Mouse (Mus musculus) MN1 (cell line): ENCODE results near the gene Ppt1.
A peak's percentile ranks its signal among the peaks of the same experiment; 100 is the strongest.

Experiments used
- DNase-seq: peaks from one replicate; pipeline ENCODE4 v3.0.0-alpha.2; 2016; ENCODE audit warnings: low spot score

Gene Ppt1

GRCm38 (mm10) chr4:122870741-122871140 lies 34.7 kb downstream of the Ppt1 start:
- no peak for DNase-seq

GRCm38 (mm10) chr4:122871269-122871668 lies 35.2 kb downstream of the Ppt1 start:
- DNase-seq = no peak

GRCm38 (mm10) chr4:122871989-122872388 lies 35.9 kb downstream of the Ppt1 start:
- no peak for DNase-seq

GRCm38 (mm10) chr4:122873003-122873402 lies 37.0 kb downstream of the Ppt1 start:
- no peak for DNase-seq

GRCm38 (mm10) chr4:122873512-122873911 lies 37.5 kb downstream of the Ppt1 start:
- no peak for DNase-seq

- DNase-seq = no peak
Observed at GRCm38 (mm10) chr4:122878333-122879070, 42.5 kb downstream of the Ppt1 start.

- DNase-seq = no peak
Observed at GRCm38 (mm10) chr4:122882544-122882943, 46.5 kb downstream of the Ppt1 start.

- DNase-seq = no peak
Observed at GRCm38 (mm10) chr4:122883294-122883693, 47.3 kb downstream of the Ppt1 start.

GRCm38 (mm10) chr4:122884051-122884450 lies 48.0 kb downstream of the Ppt1 start:
- no peak for DNase-seq

GRCm38 (mm10) chr4:122884481-122885340 lies 48.7 kb downstream of the Ppt1 start:
- DNase-seq = peak; percentile 23

- peak; percentile 94 for DNase-seq
Observed at GRCm38 (mm10) chr4:122885768-122886578, 49.9 kb downstream of the Ppt1 start, which contains the start of gene Cap1. TSS of gene Cap1 (minus strand) at chr4:122886056.

- DNase-seq = no peak
Observed at GRCm38 (mm10) chr4:122886579-122887254, 50.7 kb downstream of the Ppt1 start.

GRCm38 (mm10) chr4:122887336-122887735 lies 51.3 kb downstream of the Ppt1 start:
- DNase-seq = no peak

- DNase-seq = peak; percentile 32
Observed at GRCm38 (mm10) chr4:122890881-122891481, 54.9 kb downstream of the Ppt1 start.

GRCm38 (mm10) chr4:122891597-122891996 lies 55.6 kb downstream of the Ppt1 start:
- no peak for DNase-seq

GRCm38 (mm10) chr4:122892157-122892556 lies 56.1 kb downstream of the Ppt1 start:
- DNase-seq = no peak

GRCm38 (mm10) chr4:122897750-122898149 lies 61.7 kb downstream of the Ppt1 start:
- DNase-seq = no peak

- peak; percentile 58 for DNase-seq
Observed at GRCm38 (mm10) chr4:122898313-122898712, 62.3 kb downstream of the Ppt1 start.

GRCm38 (mm10) chr4:122902156-122902555 lies 66.1 kb downstream of the Ppt1 start:
- no peak for DNase-seq

GRCm38 (mm10) chr4:122903709-122904108 lies 67.7 kb downstream of the Ppt1 start:
- DNase-seq = no peak

GRCm38 (mm10) chr4:122905359-122905758 lies 69.3 kb downstream of the Ppt1 start:
- no peak for DNase-seq
